Mouse (Mus musculus): ENCODE measurements around the gene Gm5134. TPM values are rescaled to one million over a fixed set of nuclear protein-coding genes. Genes with fewer than 3 reads are reported as not detected.

Gene Gm5134
- polyA plus RNA-seq, 1 experiment from 2014 or later = not detected

DNA sequence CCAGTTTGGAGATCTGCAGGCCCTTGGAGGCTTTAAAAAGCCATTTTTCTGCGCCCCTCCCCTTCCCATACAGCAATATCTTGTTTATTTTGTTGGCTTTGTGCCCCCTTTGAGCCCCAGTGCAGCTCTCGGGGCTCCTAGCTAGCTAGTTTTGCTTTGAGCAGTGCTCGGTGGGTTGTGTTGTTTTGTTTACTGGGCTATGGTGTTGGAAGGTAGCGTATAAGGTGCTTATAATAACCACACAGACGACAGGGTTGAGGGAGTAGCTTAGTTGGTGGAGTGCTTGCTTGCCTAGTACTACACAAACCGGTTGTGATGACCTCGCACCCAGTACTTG, 78.8 kb downstream of the Gm5134 start:
- Histone ChIP-seq H3K27ac (peak overlapping the region; percentile 99), H3K4me3 (peak overlapping the region; percentile 93), H3K9me3 (no peaks in the 10 kb centered on the region), H3K27me3 (ENCODE audit: insufficient read depth, poor library complexity, severe bottlenecking) (no peaks in the 10 kb centered on the region), H3K4me1 (replicated peaks) (peaks cover 18% of the 10 kb centered on the region), H3K36me3 (peaks cover 43% of the 10 kb centered on the region)
- no peak for DNase-seq (ENCODE audit: low spot score)
- WGBS = 20% methylated on average over 7 of the region's 7 CpGs

DNA sequence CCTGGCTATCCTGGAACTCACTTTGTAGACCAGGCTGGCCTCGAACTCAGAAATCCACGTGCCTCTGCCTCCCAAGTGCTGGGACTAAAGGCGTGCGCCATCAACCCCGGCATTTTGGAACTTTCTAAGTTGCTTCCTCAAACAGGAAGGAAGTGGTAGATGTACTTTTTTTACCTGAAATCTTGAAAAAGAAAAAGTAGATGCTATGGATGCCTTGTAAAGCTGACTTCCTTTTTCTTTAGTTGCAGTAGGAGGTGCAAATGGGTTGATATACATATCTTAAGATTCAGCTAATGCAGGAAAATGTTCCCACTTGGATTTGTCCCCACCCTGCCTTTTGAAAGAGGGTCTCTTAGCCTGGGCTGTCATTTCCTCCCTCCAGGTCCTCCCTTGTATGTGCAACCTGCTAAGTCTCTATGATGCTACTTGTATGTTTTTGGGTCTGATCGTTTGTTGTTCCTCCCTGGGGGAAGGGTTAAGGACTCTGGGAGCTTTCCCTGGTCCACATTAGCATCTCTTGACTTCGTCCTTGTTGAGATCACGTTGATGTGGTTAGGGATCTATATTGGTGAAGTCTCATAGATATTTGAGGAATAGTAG, 79.8 kb downstream of the Gm5134 start:
- H3K9me3 ChIP-seq = no peaks in the 10 kb centered on the region
- peaks cover 53% of the 10 kb centered on the region for H3K36me3 ChIP-seq
- no peaks in the 10 kb centered on the region for H3K27me3 ChIP-seq (ENCODE audit: insufficient read depth, poor library complexity, severe bottlenecking)
- peak overlapping the region; percentile 93 for H3K4me3 ChIP-seq
- WGBS = 94% methylated on average over 8 of the region's 8 CpGs
- H3K27ac ChIP-seq = no peak overlapping the region
- peaks cover 18% of the 10 kb centered on the region for H3K4me1 ChIP-seq (replicated peaks)
- no peak for DNase-seq (ENCODE audit: low spot score)

GRCm38 (mm10) chr10:76035277-76035676, 81.0 kb downstream of the Gm5134 start:
- H3K4me1 ChIP-seq (replicated peaks) = peaks cover 18% of the 10 kb centered on the region
- no peak for DNase-seq (ENCODE audit: low spot score)
- no peak overlapping the region for H3K27ac ChIP-seq
- H3K27me3 ChIP-seq (ENCODE audit: insufficient read depth, poor library complexity, severe bottlenecking) = no peaks in the 10 kb centered on the region
- no peaks in the 10 kb centered on the region for H3K9me3 ChIP-seq
- H3K36me3 ChIP-seq = peaks cover 65% of the 10 kb centered on the region
- no peak overlapping the region for H3K4me3 ChIP-seq

DNA sequence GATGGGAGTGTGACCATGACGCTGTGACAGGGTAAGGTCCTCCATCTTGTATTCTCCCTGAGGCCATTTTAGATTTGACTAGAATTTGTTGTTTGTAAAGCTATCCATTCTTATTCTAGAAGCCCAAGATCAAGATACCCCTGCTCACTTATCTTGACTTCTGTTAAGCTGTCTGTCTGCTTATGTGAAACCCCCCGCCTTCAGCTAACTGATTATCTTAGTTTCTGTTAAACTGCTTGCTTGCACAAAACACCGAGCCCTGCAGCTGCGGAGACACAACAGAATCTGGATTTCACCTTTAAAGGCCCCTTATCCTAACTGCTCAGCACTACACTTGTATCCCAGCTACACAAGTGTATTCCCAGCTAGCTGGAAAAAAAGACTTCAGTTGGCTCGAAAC, 82.6 kb downstream of the Gm5134 start:
- peaks cover 17% of the 10 kb centered on the region for H3K4me1 ChIP-seq (replicated peaks)
- no peaks in the 10 kb centered on the region for H3K27me3 ChIP-seq (ENCODE audit: insufficient read depth, poor library complexity, severe bottlenecking)
- H3K4me3 ChIP-seq = no peak overlapping the region
- no peak for DNase-seq (ENCODE audit: low spot score)
- 96% methylated on average over 5 of the region's 5 CpGs for WGBS
- H3K27ac ChIP-seq = no peak overlapping the region
- H3K36me3 ChIP-seq = peaks cover 79% of the 10 kb centered on the region
- H3K9me3 ChIP-seq = no peaks in the 10 kb centered on the region

DNA sequence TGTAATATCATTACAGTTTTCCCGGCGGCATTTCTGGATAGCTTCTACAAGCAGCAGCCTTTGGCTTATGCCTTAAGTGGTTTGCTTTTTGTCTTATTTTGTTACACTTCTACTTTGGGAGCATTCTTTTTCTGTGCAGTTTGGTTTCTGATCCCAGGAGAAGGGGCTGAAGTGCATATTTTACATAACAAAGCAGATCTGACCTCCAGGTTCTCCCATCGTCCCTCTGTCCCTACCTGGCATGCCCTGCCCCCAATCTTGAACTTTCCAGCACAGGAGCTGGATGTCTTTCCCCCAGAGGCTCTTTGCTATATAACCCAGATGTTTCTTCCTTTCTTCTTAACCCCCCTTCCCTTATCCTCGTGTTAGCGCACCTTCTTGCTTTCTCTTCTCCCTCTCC, 91.0 kb downstream of the Gm5134 start:
- no peaks in the 10 kb centered on the region for H3K9me3 ChIP-seq
- no peak overlapping the region for H3K27ac ChIP-seq
- peaks cover 39% of the 10 kb centered on the region for H3K36me3 ChIP-seq
- H3K4me3 ChIP-seq = no peak overlapping the region
- no peak for DNase-seq (ENCODE audit: low spot score)
- peaks cover 19% of the 10 kb centered on the region for H3K4me1 ChIP-seq (replicated peaks)
- 54% methylated on average over 5 of the region's 5 CpGs for WGBS
- H3K27me3 ChIP-seq (ENCODE audit: insufficient read depth, poor library complexity, severe bottlenecking) = no peaks in the 10 kb centered on the region

- Histone ChIP-seq H3K9me3 (no peaks in the 10 kb centered on the region; the same call in 1 of the 2 replicates), H3K27me3 (ENCODE audit: insufficient read depth, poor library complexity, severe bottlenecking) (no peaks in the 10 kb centered on the region), H3K4me3 (no peak overlapping the region), H3K4me1 (replicated peaks) (peaks cover 19% of the 10 kb centered on the region), H3K27ac (no peak overlapping the region), H3K36me3 (peaks cover 25% of the 10 kb centered on the region)
- 72% methylated on average over 1 of the region's 1 CpGs for WGBS
- DNase-seq (ENCODE audit: low spot score) = no peak
Observed at GRCm38 (mm10) chr10:76046754-76047153, 92.4 kb downstream of the Gm5134 start.

- Histone ChIP-seq H3K4me3 (no peak overlapping the region), H3K27me3 (ENCODE audit: insufficient read depth, poor library complexity, severe bottlenecking) (no peaks in the 10 kb centered on the region), H3K9me3 (peaks cover under 1% of the 10 kb centered on the region; the same call in 1 of the 2 replicates), H3K27ac (no peak overlapping the region), H3K4me1 (replicated peaks) (peaks cover 19% of the 10 kb centered on the region), H3K36me3 (peaks cover 21% of the 10 kb centered on the region)
- WGBS = 59% methylated on average over 5 of the region's 5 CpGs
- no peak for DNase-seq (ENCODE audit: low spot score)
Observed at GRCm38 (mm10) chr10:76047182-76047869, 93.0 kb downstream of the Gm5134 start.

GRCm38 (mm10) chr10:76048967-76049366, 94.7 kb downstream of the Gm5134 start:
- no peak overlapping the region for H3K4me3 ChIP-seq
- peaks cover 5% of the 10 kb centered on the region; the same call in 1 of the 2 replicates for H3K9me3 ChIP-seq
- no peak for DNase-seq (ENCODE audit: low spot score)
- H3K36me3 ChIP-seq = peaks cover 5% of the 10 kb centered on the region
- H3K27me3 ChIP-seq (ENCODE audit: insufficient read depth, poor library complexity, severe bottlenecking) = no peaks in the 10 kb centered on the region
- no peak overlapping the region for H3K27ac ChIP-seq
- H3K4me1 ChIP-seq (replicated peaks) = peaks cover 19% of the 10 kb centered on the region
- 54% methylated on average over 6 of the region's 6 CpGs for WGBS

DNA sequence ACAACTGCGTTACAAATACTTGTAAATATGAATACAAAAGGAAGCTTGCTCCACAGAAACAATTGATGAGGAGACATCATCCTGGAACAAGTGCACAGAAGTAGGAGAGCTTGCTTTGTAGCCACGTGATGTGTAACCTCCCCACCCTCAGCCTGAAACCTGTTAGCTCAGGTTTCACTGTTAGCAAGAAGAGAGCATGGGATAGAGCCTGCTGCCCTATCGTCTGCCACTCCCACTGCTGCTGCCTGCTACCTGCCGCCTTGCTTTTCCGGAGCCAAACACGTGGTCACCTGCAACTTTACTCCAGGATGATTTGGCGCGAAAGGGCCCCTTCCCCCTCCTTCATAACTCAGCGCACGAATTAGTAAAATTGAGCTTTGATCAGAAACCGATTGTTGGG, 97.5 kb downstream of the Gm5134 start:
- Histone ChIP-seq H3K36me3 (no peaks in the 10 kb centered on the region), H3K4me3 (no peak overlapping the region), H3K9me3 (peaks cover 5% of the 10 kb centered on the region; the same call in 1 of the 2 replicates), H3K4me1 (replicated peaks) (peaks cover 10% of the 10 kb centered on the region; the same call in 1 of the 2 replicates), H3K27me3 (ENCODE audit: insufficient read depth, poor library complexity, severe bottlenecking) (no peaks in the 10 kb centered on the region), H3K27ac (no peak overlapping the region)
- no peak for DNase-seq (ENCODE audit: low spot score)
- WGBS = 80% methylated on average over 11 of the region's 11 CpGs

Other genes with a start within 250 kb of the Gm5134 start
- gene Cabin1, start 190.2 kb upstream of the Gm5134 start, polyA plus RNA-seq (2016; fragmentation: Nextera tagmentation; extraction: Ambion mirVana) = 36.8 and 38.4 TPM in 2 replicates
- gene Ddt, start 181.1 kb upstream of the Gm5134 start, polyA plus RNA-seq (2016; fragmentation: Nextera tagmentation; extraction: Ambion mirVana) = 94.1 and 95.3 TPM in 2 replicates
- not detected in 2 replicates for gene Gm20441, start 173.6 kb upstream of the Gm5134 start, polyA plus RNA-seq (2016; fragmentation: Nextera tagmentation; extraction: Ambion mirVana)
- gene Gstt3, start 173.1 kb upstream of the Gm5134 start, polyA plus RNA-seq (2016; fragmentation: Nextera tagmentation; extraction: Ambion mirVana) = 1.4 and 1.9 TPM in 2 replicates
- gene Gstt1, start 155.9 kb upstream of the Gm5134 start, polyA plus RNA-seq (2016; fragmentation: Nextera tagmentation; extraction: Ambion mirVana) = 3.8 and 4.1 TPM in 2 replicates
- gene Gstt4, start 132.0 kb upstream of the Gm5134 start, polyA plus RNA-seq (2016; fragmentation: Nextera tagmentation; extraction: Ambion mirVana) = not detected in 2 replicates
- 7.9 and 8.5 TPM in 2 replicates for gene Gstt2, start 117.1 kb upstream of the Gm5134 start, polyA plus RNA-seq (2016; fragmentation: Nextera tagmentation; extraction: Ambion mirVana)
- 2,694 and 3,395 TPM in 2 replicates for gene Mif, start 94.3 kb upstream of the Gm5134 start, polyA plus RNA-seq (2016; fragmentation: Nextera tagmentation; extraction: Ambion mirVana)
- gene Derl3, start 61.1 kb upstream of the Gm5134 start, polyA plus RNA-seq (2016; fragmentation: Nextera tagmentation; extraction: Ambion mirVana) = 1.6 and 3.1 TPM in 2 replicates
- 284 and 332 TPM in 2 replicates for gene Smarcb1, start 32.9 kb upstream of the Gm5134 start, polyA plus RNA-seq (2016; fragmentation: Nextera tagmentation; extraction: Ambion mirVana)
- 9.3 and 13.1 TPM in 2 replicates for gene Chchd10, start 21.4 kb upstream of the Gm5134 start, polyA plus RNA-seq (2016; fragmentation: Nextera tagmentation; extraction: Ambion mirVana)
- gene Mmp11, start 18.0 kb upstream of the Gm5134 start, polyA plus RNA-seq (2016; fragmentation: Nextera tagmentation; extraction: Ambion mirVana) = 31.0 and 41.3 TPM in 2 replicates
- gene Gm867, start 13.8 kb upstream of the Gm5134 start, polyA plus RNA-seq (2016; fragmentation: Nextera tagmentation; extraction: Ambion mirVana) = 0.85 and 1.6 TPM in 2 replicates
- gene Vpreb3, start 11.5 kb upstream of the Gm5134 start, polyA plus RNA-seq (2016; fragmentation: Nextera tagmentation; extraction: Ambion mirVana) = 0.37 and 0.61 TPM in 2 replicates
- gene Zfp280b, start 78.1 kb downstream of the Gm5134 start, polyA plus RNA-seq (2016; fragmentation: Nextera tagmentation; extraction: Ambion mirVana) = 29.7 and 37.6 TPM in 2 replicates
- not detected in 2 replicates for gene Slc5a4b, start 156.4 kb downstream of the Gm5134 start, polyA plus RNA-seq (2016; fragmentation: Nextera tagmentation; extraction: Ambion mirVana)
- not detected in 2 replicates for gene Slc5a4a, start 192.9 kb downstream of the Gm5134 start, polyA plus RNA-seq (2016; fragmentation: Nextera tagmentation; extraction: Ambion mirVana)

Data from hindbrain, embryonic 10.5 days (tissue).